Mouse (Mus musculus): ENCODE data around the gene Lce3d.
A peak's percentile ranks its signal among the peaks of the same experiment; 100 is the strongest.

DNA sequence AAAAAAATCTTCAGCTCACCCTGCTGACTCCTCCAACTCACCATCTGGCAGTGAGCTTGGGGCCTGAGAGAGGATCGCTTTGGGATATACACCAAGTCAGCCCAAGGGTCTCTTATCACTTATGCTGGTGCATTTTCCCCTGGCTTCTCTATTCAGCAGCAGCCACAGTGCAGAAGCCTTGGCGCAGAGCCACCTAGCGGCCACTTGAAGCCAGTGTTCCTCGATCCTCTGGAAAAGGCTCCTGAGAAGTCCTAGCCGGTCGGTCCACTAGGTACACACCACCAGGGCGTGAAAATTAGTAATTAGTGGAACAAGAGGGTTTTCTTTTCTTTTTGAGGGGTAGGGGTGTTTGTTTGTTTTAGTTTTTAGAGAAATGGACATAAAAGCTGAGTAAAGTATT lies 41.5 kb downstream of the Lce3d start:
- TF ChIP-seq CTCF (IDR thresholded peaks at IDR 0.05; ENCODE audit: low read depth) (peak; percentile 89), EP300 (optimal IDR thresholded peaks at IDR 0.05) (no peak)

Data from stomach, postnatal 0 days (tissue).